Mouse (Mus musculus): ENCODE results near the gene Ampd3.

The Ampd3 gene

GRCm38 (mm10) chr7:110834522-110834921 is 66.5 kb downstream of the Ampd3 start:
- DNase-seq (ENCODE audit: low spot score in 2 of 2): no peak

- no peak for DNase-seq (ENCODE audit: low spot score in 2 of 2)
Observed at GRCm38 (mm10) chr7:110840332-110840731, 72.3 kb downstream of the Ampd3 start.

DNA sequence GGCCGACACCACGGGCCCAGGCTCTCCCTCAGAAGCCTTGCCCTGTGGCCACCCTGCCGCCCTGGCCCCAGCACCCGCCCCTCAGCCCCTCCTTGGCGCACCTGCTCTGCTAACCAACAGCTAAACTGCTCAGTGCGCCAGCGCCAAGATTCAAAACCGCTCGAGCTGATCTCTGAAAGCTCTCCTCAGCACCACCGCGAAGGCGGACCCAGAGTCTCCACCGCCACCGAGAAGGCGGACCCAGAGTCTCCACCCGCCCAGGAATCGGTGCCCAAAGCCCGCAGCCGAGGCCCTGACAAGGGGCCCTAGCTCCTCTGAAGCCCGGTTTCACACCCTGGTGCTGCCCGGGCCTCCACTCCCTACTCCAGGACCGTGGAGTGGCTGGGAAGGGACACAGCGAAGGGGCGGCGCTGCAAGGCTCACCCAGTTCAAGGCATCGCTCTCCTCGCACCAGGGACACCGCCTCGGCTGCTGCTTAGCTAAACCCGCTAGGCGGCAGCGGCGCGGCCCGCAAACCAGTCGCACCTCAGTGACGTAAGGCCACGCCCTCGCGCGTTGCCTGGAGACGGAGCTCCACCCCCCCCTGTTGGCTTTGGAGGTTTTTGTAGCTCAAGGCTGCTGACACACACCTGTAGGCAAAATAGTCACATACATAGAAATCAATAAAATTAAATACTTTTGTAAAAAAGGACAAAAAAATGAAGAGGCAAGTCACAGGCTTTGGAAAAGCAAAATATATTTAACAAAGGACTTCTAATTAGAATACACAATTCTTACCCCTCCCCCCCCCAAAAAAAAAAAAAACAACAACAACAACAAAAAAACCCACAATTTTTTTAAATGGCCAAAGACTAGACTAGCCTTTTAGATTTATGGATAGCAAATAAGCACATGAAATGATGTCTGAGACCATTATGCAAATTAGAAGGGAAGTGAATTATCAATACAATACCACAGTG is 76.2 kb downstream of the Ampd3 start, which contains the start of gene Rnf141:
Gene Rnf141, minus strand, starts transcription at position 542 of the 959 bp plus-strand sequence.
- peak; percentile 95 to 97 for DNase-seq (ENCODE audit: low spot score in 2 of 2)

DNA sequence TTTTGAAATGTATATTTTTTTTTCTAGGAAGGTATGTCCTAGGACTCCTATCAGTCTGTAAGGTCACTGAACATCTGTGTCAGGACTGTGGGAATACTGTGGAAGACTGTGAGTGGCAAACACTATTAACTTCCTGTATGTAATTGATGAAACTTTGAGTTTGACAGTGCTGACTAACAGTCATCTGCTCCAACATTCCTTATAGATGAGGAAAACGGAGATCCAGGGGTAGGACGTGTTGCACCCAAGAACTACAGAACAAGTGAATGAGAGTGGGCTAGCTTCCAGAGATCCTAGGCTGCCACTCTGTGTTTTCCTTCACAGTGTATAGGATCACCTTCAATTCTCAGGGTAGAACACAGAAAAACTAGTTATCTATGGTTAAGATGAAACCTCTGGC is 79.3 kb downstream of the Ampd3 start:
- DNase-seq (ENCODE audit: low spot score in 2 of 2): no peak

GRCm38 (mm10) chr7:110848371-110848770 is 80.4 kb downstream of the Ampd3 start:
- DNase-seq (ENCODE audit: low spot score in 2 of 2): no peak

DNA sequence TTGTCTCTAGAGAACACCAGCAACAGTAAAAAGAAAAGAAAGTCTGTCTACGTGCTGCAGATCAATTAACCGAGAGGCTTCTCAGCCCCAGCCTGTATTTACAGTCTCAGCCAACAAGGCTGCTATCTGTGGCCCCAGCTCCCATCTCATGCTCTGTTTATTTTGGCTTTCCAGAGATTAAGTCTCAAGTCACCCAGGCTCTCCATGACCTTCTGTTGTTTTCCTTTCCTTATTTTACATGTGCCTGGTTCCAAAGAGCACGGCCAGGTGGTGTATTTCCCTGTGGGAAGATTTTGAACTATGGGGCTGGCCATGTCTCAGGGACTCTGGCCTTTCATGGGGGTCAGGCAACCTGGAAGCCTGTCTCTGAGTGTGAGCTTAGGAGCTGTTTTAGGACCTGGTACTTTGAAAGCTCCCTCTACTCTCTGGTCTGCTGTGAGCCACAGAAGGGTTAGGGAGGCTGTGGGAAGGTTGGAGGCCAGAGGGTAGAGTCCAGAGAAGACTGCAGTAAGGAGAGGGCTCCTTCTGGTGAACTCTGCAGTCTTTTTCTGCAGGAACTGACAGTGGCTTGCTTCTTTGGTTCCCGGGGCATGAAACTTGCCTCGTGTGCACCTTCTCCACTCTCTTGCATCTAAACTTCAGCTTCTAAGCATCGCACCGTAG is 83.7 kb downstream of the Ampd3 start:
- DNase-seq (ENCODE audit: low spot score in 2 of 2): no peak

- DNase-seq (ENCODE audit: low spot score in 2 of 2): no peak
Observed at GRCm38 (mm10) chr7:110853611-110854010, 85.6 kb downstream of the Ampd3 start.

- no peak for DNase-seq (ENCODE audit: low spot score in 2 of 2)
Observed at GRCm38 (mm10) chr7:110854519-110854918, 86.5 kb downstream of the Ampd3 start.

DNA sequence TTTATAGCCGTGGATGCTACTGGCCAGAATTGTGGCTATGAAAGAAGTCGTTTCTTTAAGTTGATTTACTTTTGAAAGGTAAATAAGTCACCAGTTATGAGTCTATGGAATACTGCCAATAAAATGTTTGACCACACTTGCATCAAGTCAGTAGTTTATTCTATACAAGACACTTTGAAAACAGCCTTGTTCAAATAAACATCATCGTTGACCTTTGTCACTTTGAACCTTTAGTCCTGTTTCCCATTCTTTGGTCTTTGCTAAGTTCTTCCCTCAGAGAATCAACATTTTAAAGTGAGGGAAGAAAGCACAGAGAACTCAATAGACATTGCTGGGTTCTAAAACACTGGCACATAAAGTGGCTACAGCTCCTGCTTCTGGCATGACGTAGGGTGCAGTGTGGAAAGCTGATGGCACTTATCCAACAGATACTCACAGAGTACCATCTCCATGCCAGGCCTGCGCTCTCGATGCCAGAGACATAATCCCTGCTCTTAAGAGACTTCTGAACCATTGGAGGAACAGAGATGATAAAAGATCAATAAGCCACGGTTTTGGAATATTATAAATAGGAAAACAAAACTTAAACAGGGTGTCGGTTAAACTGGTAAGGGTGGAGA is 87.0 kb downstream of the Ampd3 start:
- no peak for DNase-seq (ENCODE audit: low spot score in 2 of 2)

DNA sequence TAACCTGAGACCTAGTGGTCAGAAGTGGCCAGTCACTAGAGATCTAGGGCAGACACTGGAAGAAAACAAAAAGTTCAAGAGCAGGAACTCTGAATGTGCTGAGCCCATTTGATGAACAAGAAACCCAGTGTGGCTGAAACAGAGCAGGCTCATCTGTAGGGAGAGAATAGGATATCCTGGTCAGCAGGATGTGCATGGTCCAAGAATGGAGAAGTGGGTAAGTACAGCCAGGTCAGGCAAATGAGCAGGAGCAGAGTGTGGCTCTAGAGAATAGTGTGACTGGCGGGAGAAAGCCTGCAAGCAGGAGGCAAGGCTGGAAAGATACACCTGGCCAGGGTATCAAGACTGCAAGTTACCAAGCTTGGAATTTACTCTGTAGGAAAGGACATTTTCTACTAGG is 87.6 kb downstream of the Ampd3 start:
- DNase-seq (ENCODE audit: low spot score in 2 of 2): no peak

DNA sequence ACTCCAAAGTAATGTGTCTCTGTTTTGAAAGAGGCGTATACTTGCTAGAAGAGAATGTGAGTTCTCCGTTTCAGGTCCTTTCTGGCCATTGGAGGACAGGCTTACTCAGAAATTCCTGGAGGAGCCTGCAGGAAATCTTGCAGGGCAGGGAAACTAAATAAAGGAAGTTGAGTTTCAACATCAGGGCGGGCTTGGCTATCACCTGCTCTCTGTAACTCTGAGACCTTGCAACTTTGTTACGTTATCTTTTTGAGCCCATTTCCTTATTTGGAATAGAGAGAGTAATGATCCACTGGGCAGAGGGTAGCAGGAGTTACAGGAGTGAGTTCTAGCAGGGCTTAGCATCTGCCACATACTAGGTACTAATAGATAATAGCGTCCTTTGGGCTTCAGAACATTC is 92.1 kb downstream of the Ampd3 start:
- DNase-seq (ENCODE audit: low spot score in 2 of 2): no peak

Data from spleen, postnatal 10 days (tissue).